Comparison of ENCODE assay signal across 10 mouse cellular contexts in the genomic region with DNA sequence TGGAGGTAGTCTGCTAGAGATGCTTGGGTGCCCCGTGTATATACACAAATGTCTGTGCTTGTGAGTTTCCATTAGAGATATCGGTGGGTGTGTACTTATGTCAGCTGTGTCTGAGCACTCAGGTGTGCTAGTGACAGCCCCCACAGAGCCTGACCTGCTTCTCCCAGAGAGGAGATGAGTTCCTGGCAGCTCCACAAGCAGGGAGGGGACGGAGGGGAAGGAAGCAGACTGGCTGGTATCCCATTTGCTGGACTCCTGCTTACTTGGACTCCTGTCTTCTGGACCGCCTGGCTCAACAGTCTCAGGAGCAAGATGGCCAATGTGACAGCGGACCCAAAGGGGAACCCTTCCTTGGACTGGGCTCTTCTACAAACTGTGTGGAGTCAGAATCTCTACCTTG. TPM values are rescaled to one million over a fixed set of nuclear protein-coding genes. Genes with fewer than 3 reads are reported as not detected.
DNase-seq lines count a peak whose midpoint lies in the region; ATAC-seq lines count a peak whose summit lies in the region.
"Had no signal": no experiment of that assay in that cellular context is flagged by ENCODE, and none has a peak within 500 bp of the region (broad histone marks: within the 10 kb centered on the region; RNA-seq: fewer than 3 reads in every experiment).

No protein-coding gene starts in this region.

- no peak overlapping the region for H3K9ac ChIP-seq in kidney, embryonic 15.5 days
- H3K9ac ChIP-seq in intestine, embryonic 16.5 days (ENCODE audit: low read depth, low read length) = peak overlapping the region; percentile 56; the same call in 1 of the 2 replicates
- no peak overlapping the region for H3K9ac ChIP-seq in forebrain, embryonic 12.5 days

- peak; percentile 14; the same call in 1 of the 2 replicates for ATAC-seq in kidney, embryonic 15.5 days (replicated peaks; ENCODE audit: low FRiP score)
- no peak for ATAC-seq in intestine, embryonic 16.5 days
- ATAC-seq in forebrain, embryonic 12.5 days (ENCODE audit: low FRiP score) = no peak
- ATAC-seq in megakaryocyte-erythroid progenitor cell, adult 5-6 weeks (replicated peaks; ENCODE audit: low FRiP score, low TSS enrichment, poor library complexity, severe bottlenecking) = no peak

- peaks cover 23% of the 10 kb centered on the region for H3K4me1 ChIP-seq in kidney, embryonic 15.5 days
- peaks cover 13% of the 10 kb centered on the region for H3K4me1 ChIP-seq in intestine, embryonic 16.5 days (ENCODE audit: control insufficient read depth, insufficient read depth, low read length)
- H3K4me1 ChIP-seq in forebrain, embryonic 12.5 days = peaks cover 14% of the 10 kb centered on the region

- H3K4me3 ChIP-seq in kidney, embryonic 15.5 days (replicated peaks) = no peak overlapping the region
- H3K4me3 ChIP-seq in intestine, embryonic 16.5 days (ENCODE audit: low read length) = peak overlapping the region; percentile 41; the same call in 1 of the 2 replicates
- no peak overlapping the region for H3K4me3 ChIP-seq in forebrain, embryonic 12.5 days (replicated peaks)

- H3K27ac ChIP-seq in kidney, embryonic 15.5 days = peak overlapping the region; percentile 71; the same call in 1 of the 2 replicates
- H3K27ac ChIP-seq in intestine, embryonic 16.5 days (ENCODE audit: low read length) = no peak overlapping the region
- no peak overlapping the region for H3K27ac ChIP-seq in forebrain, embryonic 12.5 days
- H3K27ac ChIP-seq: hindbrain, embryonic 15.5 days; macrophage had no signal

- no peaks in the 10 kb centered on the region for H3K27me3 ChIP-seq in kidney, embryonic 15.5 days
- H3K27me3 ChIP-seq in intestine, embryonic 16.5 days (replicated peaks; ENCODE audit: control insufficient read depth, insufficient read depth, low read length) = no peaks in the 10 kb centered on the region
- no peaks in the 10 kb centered on the region for H3K27me3 ChIP-seq in forebrain, embryonic 12.5 days
- H3K27me3 ChIP-seq: hindbrain, embryonic 15.5 days had no signal

- H3K36me3 ChIP-seq in kidney, embryonic 15.5 days = no peaks in the 10 kb centered on the region
- H3K36me3 ChIP-seq in intestine, embryonic 16.5 days (ENCODE audit: control insufficient read depth, insufficient read depth, low read length) = no peaks in the 10 kb centered on the region
- no peaks in the 10 kb centered on the region for H3K36me3 ChIP-seq in forebrain, embryonic 12.5 days (replicated peaks)
- H3K36me3 ChIP-seq: hindbrain, embryonic 15.5 days had no signal

- no peaks in the 10 kb centered on the region for H3K9me3 ChIP-seq in kidney, embryonic 15.5 days (replicated peaks)
- H3K9me3 ChIP-seq in intestine, embryonic 16.5 days (ENCODE audit: control insufficient read depth, low read length) = no peaks in the 10 kb centered on the region
- H3K9me3 ChIP-seq in forebrain, embryonic 12.5 days = no peaks in the 10 kb centered on the region
- H3K9me3 ChIP-seq: hindbrain, embryonic 15.5 days had no signal

- 66% methylated on average over 5 of the region's 5 CpGs for WGBS in kidney, embryonic 15.5 days
- WGBS in intestine, embryonic 16.5 days = 61% methylated on average over 5 of the region's 5 CpGs
- 83% methylated on average over 5 of the region's 5 CpGs for WGBS in forebrain, embryonic 12.5 days

- DNase-seq in kidney, adult 11 months = no peak
- peak; percentile 81 to 93 for DNase-seq in cerebellum, adult 18-20 months
- DNase-seq in cerebellum, postnatal 25 days = peak; percentile 83 to 86
- DNase-seq in kidney, postnatal 25 days = no peak

- peak overlapping the region; percentile 60 for H3K4me2 ChIP-seq in kidney, embryonic 15.5 days
- H3K4me2 ChIP-seq in intestine, embryonic 16.5 days (ENCODE audit: low read depth, low read length) = peak overlapping the region; percentile 62
- H3K4me2 ChIP-seq in forebrain, embryonic 12.5 days = no peak overlapping the region

RNA-seq across cellular contexts. Expression of a gene that starts 50.8 kb away (rescaled TPM):
- polyA plus RNA-seq in kidney, embryonic 15.5 days (2015; fragmentation: Nextera tagmentation; extraction: Ambion mirVana) = 4.8 and 6.5 TPM in 2 replicates
- polyA plus RNA-seq in intestine, embryonic 16.5 days (2015; fragmentation: Nextera tagmentation; extraction: Ambion mirVana) = 3.7 and 4.2 TPM in 2 replicates
- 4.0 and 4.6 TPM in 2 replicates for polyA plus RNA-seq in forebrain, embryonic 12.5 days (2016; fragmentation: Nextera tagmentation; extraction: Ambion mirVana)
- 0.04 TPM in 1 of 2 replicates, not detected in the other for total RNA-seq in megakaryocyte-erythroid progenitor cell, adult 5-6 weeks (2014; fragmentation: Nextera tagmentation)
- not detected in 2 replicates for total RNA-seq in megakaryocyte-erythroid progenitor cell, adult 5-6 weeks (2017)

Comparison
In these comparisons a context has a peak if more than half of its experiments do, and no peak if none do; other contexts are left out.
1. DNase-seq: peak in cerebellum, adult 18-20 months (2 of 2) and cerebellum, postnatal 25 days (2 of 2); none in kidney, adult 11 months (single experiment) and kidney, postnatal 25 days (0 of 2).